Comparison of ENCODE assay signal across 1 mouse cellular context in the genomic region with DNA sequence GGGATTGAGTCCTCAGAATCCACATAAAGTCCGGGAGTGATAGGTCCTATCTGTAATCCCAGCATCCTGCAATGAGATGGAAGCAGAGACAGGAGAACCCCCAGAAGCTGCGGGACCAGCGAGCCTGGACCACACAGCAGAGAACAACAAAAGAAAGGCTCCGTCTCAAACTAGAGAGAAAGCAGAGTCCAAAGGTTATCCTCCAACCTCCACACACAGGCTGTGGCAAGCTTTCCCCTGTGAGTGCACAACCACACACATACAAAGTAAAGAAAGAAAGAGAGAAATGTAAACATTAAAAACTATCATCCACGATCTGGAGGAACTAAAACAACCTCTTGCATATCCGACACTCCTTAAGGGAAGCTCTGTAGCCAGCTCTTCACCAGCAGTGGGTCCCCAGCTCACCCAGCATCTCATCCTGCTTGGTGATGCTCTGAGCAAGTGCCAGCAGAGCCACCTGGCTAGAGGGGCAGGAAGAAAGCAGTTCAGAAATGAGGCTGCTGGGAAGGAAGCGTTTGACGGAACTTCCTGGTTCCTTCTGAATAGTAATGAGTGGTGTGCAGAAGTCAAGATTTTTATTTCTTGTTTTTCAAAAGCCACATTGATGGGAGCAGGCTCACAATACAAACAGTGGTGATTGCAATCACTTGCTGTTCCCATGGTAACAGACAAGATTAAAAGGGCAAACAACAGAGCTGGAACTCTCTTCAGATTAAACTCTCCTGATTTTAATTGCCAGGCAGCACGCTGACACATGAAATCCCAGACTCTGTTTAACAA.
TF ChIP-seq lines count a peak whose summit lies in the region.

No protein-coding gene starts in this region.

TF ChIP-seq in CH12.LX, 34 proteins besides CTCF, POLR2A, EP300 and RAD21 (continued from another document):
- TF ChIP-seq ZKSCAN1 (IDR thresholded peaks at IDR 0.05; ENCODE audit: borderline replicate concordance, low read depth, low read length) (no peak), ZC3H11A (IDR thresholded peaks at IDR 0.05; ENCODE audit: low read depth, low read length) (no peak), ZMIZ1 (IDR thresholded peaks at IDR 0.05; ENCODE audit: low read depth, low read length) (no peak)
